Mouse (Mus musculus) lung, postnatal 10 days (tissue): ENCODE measurements around the gene St8sia1.

Experiments used
- DNase-seq: peaks from one replicate; pipeline ENCODE4 v3.0.0; 2021

St8sia1 gene

DNA sequence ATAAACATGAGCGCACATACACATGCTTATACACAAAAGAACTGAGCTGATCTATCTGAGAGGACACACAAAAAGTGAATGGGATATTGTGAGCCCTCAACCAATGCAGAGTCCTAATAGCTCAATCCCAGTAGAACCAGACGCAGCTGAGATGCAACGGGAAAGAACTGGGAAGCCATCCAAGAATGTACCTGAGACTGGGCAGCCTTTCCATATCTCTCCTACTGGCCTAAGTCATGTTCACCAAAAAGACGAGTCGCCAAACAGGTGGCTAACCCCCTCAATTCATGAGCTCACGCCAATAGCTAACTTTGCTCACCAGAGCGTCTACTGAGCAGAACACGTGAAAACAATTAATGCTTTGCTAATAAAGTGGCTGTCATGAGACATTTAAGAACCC is 20.8 kb downstream of the St8sia1 start:
- no peak for DNase-seq

- no peak for DNase-seq
These were observed 22.5 kb downstream of the St8sia1 start for GRCm38 (mm10) chr6:142941596-142942381.

DNA sequence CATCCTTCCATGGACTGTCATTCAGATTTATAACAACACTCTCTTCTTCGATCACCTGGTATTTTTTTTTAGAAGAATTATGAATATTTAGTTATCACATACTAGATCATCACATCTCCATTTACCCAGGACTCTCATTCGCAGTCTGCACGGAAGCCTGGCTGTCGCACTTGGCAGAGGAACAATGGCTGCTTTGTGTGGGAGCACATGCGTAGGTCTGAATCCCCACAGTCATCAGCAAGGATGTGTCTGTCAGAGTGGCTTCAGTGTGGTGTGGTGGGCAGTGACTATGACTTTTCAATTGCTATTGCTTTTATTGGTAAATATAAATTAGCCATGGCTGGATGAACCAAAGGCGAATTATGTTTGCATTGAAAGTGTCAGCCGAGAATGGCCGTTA is 23.2 kb downstream of the St8sia1 start:
- no peak for DNase-seq

- DNase-seq: peak; percentile 69
These were observed 25.5 kb downstream of the St8sia1 start for GRCm38 (mm10) chr6:142938549-142939345.

DNA sequence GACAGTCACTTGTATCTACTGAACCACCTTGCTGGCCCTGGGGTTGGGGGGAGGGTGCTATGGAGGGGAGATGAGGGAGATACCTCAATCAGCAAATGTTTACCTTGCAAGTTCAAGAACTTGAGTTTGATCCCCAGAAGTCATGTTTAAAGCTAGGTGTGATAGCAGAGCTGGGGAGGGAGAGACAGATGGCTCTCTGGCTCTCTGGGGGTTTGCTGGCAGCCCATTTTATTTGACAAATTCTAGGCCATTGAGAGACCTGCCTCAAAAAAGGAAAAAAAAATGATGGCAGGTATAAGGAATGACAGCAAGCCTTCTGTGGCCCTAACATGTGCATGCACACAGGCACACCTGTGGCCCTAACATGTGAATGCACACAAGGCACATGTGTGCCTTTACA is 26.2 kb downstream of the St8sia1 start:
- no peak for DNase-seq

DNA sequence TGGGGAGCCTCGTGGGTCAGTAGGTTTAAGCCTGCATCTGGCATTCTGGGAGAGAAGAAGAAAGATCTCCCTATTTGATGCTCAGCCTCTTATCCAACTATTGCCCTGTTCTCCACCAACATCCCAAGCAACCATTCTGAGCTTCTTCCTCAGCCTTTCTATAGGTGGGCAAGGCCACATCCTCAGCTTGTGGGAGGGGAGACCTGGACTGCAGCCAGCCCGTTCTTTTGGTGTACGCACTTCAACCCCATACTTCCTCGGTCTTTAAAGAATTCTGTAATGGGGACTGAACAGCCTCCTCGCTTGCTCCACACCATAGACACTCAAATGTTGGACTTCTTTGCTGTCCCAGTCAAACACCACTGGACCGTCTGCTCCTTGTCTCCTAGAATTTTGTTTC is 31.7 kb downstream of the St8sia1 start:
- no peak for DNase-seq

- DNase-seq: no peak
These were observed 32.1 kb downstream of the St8sia1 start for GRCm38 (mm10) chr6:142932144-142932543.

- DNase-seq: no peak
These were observed 35.5 kb downstream of the St8sia1 start for GRCm38 (mm10) chr6:142928551-142929309.

- DNase-seq: no peak
These were observed 37.2 kb downstream of the St8sia1 start for GRCm38 (mm10) chr6:142926901-142927605.

DNA sequence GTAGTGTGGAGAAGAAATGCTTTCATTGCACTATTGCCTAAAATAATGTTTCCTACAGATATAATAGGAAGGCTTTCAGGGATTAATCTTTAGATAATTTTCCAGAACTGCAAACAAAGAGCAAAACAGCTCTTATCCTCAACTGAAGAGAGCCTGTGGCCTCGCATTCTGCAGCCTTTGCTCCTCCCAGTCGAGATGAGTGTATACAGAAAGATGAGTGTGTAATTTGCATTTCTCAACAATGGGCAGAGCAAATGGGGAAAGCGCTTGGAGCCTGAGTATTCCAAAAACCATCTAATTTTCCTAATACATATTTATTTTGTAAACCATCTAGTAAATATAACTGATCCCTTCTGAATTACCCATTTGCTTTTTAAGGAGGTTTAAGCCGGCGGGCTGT is 38.3 kb downstream of the St8sia1 start:
- no peak for DNase-seq

DNA sequence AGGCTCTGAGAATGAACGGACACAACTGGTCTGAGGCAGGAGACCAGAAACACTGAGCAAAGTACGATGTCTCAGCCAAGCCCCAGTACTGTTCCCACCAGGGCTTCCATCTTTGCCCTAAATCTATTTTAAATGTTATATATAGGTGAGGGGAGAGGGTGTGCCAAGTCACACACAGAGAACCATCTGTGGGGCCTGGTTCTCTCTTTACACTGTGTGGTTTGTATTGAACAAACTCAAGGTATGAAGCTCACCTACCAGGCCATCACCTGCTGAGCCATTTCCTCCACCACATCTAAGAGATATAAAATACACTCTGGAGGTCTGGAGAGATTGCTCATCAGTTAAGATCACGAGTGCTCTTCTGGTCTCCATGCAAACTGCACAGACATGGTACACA is 38.9 kb downstream of the St8sia1 start:
- DNase-seq: no peak

DNA sequence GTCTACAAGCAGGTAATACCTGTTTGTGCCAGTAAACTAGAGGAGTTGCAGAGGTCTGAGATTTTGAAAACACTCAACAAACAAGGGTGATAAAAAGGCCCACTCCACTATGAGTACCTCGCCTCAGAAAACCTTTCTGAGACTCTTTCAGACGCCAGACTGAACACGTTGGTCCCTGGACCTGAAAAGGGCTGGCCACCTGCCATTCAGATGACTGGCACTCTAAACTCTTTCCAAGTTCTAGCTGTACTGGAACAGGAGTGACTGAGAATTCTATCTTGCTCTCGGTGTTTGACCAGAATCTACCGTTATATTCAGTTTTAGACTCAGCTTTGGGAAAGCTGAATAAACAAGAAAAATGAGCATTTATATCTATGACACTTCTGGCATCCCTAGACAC is 43.4 kb downstream of the St8sia1 start:
- DNase-seq: no peak

- DNase-seq: no peak
These were observed 45.6 kb downstream of the St8sia1 start for GRCm38 (mm10) chr6:142918691-142919090.

DNA sequence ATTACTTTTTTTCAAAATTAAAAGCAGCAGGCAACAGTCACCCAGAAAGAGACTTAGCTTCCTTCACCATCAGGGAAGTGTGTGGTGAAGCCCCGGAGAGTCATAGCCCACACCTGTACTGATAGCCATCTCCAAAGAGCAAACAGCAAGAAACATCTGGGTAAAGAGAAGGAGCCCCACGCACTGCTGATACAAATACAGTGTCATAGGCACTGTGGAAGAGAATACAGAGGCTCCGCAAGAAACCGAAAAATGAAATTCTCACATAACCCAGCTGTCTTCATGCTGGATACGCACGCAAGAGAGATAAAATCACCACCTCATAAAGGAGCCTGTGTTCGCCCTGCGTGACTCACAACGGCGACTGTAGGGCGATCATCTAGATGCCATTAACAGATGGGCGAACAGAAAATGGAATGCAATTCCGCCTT is 46.8 kb downstream of the St8sia1 start:
- no peak for DNase-seq

- no peak for DNase-seq
These were observed 47.8 kb downstream of the St8sia1 start for GRCm38 (mm10) chr6:142916271-142916941.

- no peak for DNase-seq
These were observed 48.8 kb downstream of the St8sia1 start for GRCm38 (mm10) chr6:142915464-142915863.

- no peak for DNase-seq
These were observed 49.6 kb downstream of the St8sia1 start for GRCm38 (mm10) chr6:142914676-142915075.

DNA sequence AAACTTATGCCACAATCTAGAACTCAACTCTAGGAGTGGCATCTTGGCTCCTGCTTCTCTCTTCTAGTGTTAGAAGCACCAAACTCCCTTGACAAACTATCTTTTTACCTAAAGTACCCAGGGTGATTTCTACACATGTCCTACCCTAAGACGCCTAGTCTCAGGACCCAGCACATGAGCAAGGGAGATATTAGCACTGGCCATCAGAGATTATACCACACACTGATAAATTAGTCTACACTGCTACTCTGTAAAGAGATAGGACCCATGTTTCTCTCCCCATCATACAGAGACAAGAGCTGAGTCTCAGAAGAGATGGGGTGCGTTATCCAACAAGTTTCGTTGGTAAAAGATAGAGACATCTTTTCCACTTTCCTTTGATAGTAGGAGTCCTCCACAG is 53.0 kb downstream of the St8sia1 start:
- DNase-seq: no peak

DNA sequence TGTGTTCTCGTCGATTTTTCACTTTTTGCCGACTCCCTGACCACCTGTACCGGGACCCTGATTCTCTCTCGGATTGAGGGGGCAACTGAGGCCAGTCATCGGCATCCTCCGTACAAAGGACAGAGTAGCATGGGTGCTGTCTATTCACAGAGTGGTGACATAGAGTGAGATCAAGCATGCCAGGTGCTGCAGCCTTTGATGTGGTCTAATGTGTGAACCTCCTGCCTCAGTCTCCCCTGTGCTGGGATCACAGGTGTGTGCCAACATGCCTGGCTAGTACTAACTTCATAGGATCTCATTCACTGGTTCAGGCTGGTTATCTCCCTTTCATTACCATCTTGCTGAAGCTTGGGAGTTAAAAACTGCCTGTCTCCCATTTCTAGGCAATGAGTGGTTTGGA is 53.5 kb downstream of the St8sia1 start:
- no peak for DNase-seq

- no peak for DNase-seq
These were observed 54.5 kb downstream of the St8sia1 start for GRCm38 (mm10) chr6:142909771-142910105.

DNA sequence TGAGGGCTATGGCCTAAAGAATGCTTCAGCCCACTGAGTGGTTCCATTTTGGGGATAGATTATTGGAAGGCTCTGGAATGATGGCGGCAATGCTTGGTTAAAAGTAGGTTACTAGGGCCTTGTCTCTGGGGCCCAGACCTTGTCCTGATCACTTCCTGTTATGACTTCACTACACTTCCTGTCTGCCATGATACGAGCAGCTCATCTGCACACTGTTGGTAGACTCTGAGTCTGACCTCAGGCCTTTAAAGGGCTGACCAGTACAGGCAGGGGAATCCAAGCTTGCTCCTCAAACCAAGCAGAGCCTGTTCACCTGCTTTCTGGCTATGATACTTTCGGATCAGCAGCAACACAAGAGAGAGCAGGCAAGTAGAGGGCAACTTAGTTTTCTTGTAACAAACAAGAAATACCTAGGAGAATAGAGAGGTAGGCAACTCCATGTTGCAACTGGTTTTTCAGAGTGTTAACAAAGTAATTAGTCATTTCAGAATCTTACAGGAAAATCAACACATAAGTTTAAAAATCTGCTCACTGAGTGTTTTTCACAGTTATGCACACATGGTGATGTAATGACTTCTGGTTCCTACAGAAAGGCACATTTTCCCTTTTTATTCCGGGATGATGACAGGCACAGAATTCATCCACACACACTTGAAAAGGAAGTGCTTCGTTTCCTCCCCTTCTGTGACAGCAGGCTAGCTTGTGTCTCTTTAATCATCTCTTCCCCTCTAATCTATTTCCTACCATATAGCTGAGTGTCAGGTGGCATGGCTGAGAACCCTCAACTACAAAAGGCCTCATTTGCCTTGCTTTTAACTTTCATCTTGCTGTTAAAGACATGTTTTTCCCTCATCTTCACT is 55.1 kb downstream of the St8sia1 start:
- no peak for DNase-seq
